Mouse (Mus musculus): ENCODE data around the gene Tent2.

Gene Tent2

GRCm38 (mm10) chr13:93141184-93141583 is 51.0 kb downstream of the Tent2 start:
- no peak for DNase-seq (ENCODE audit: low spot score)

- peak; percentile 72 for DNase-seq (ENCODE audit: low spot score)
Observed at GRCm38 (mm10) chr13:93138059-93138458, 54.1 kb downstream of the Tent2 start.

- DNase-seq (ENCODE audit: low spot score): no peak
Observed at GRCm38 (mm10) chr13:93137098-93137497, 55.1 kb downstream of the Tent2 start.

GRCm38 (mm10) chr13:93136251-93136650 is 55.9 kb downstream of the Tent2 start:
- no peak for DNase-seq (ENCODE audit: low spot score)

GRCm38 (mm10) chr13:93135501-93135900 is 56.7 kb downstream of the Tent2 start:
- DNase-seq (ENCODE audit: low spot score): no peak

GRCm38 (mm10) chr13:93130674-93131073 is 61.5 kb downstream of the Tent2 start:
- no peak for DNase-seq (ENCODE audit: low spot score)

GRCm38 (mm10) chr13:93128961-93129360 is 63.2 kb downstream of the Tent2 start:
- no peak for DNase-seq (ENCODE audit: low spot score)

- no peak for DNase-seq (ENCODE audit: low spot score)
Observed at GRCm38 (mm10) chr13:93128111-93128860, 63.9 kb downstream of the Tent2 start.

- no peak for DNase-seq (ENCODE audit: low spot score)
Observed at GRCm38 (mm10) chr13:93122321-93122720, 69.9 kb downstream of the Tent2 start.

GRCm38 (mm10) chr13:93117241-93117640 is 74.9 kb downstream of the Tent2 start:
- DNase-seq (ENCODE audit: low spot score): no peak

GRCm38 (mm10) chr13:93102340-93103090 is 89.7 kb downstream of the Tent2 start:
- no peak for DNase-seq (ENCODE audit: low spot score)

- no peak for DNase-seq (ENCODE audit: low spot score)
Observed at GRCm38 (mm10) chr13:93098596-93098995, 93.6 kb downstream of the Tent2 start.

GRCm38 (mm10) chr13:93096643-93097042 is 95.5 kb downstream of the Tent2 start:
- DNase-seq (ENCODE audit: low spot score): no peak
